Mouse (Mus musculus): ENCODE data around the gene Gm21987. TPM values are rescaled to one million over a fixed set of nuclear protein-coding genes. Genes with fewer than 3 reads are reported as not detected.
A peak's percentile ranks its signal among the peaks of the same experiment; 100 is the strongest.

Gene Gm21987
- total RNA-seq, 2 experiments from 2014 or later = not detected

- TF ChIP-seq CTCF (conservative IDR thresholded peaks at IDR 0.05) = no peak
- H3K27ac ChIP-seq = no peak overlapping the region
- no peak for DNase-seq (ENCODE audit: low spot score in 2 of 2)
- H3K4me3 ChIP-seq = no peak overlapping the region
Observed at GRCm38 (mm10) chr16:38378591-38378990, 31.8 kb downstream of the Gm21987 start.

GRCm38 (mm10) chr16:38379088-38379487 lies 32.2 kb downstream of the Gm21987 start:
- TF ChIP-seq CTCF (conservative IDR thresholded peaks at IDR 0.05) = no peak
- no peak overlapping the region for H3K27ac ChIP-seq
- no peak overlapping the region for H3K4me3 ChIP-seq
- no peak for DNase-seq (ENCODE audit: low spot score in 2 of 2)

DNA sequence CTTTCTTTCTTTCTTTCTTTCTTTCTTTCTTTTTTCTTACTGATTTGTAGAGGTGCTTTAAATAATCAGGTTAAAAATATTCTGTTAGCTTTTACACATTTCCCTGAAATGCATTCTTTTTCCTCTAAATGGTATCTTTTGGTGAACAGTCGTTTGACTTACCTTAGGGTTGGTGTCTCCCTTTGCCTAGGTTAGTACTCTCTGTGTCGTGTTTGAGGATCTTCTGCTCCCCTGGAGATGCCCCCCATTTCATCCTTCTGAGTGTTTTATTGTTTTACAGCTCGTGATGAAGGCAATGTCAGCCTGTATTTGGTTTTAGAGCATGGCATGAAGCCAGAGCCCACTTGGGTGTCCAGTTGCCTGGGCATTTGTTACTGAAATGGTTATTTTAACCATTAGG lies 32.7 kb downstream of the Gm21987 start:
- DNase-seq (ENCODE audit: low spot score in 2 of 2) = no peak
- TF ChIP-seq CTCF (conservative IDR thresholded peaks at IDR 0.05) = no peak
- H3K27ac ChIP-seq = no peak overlapping the region
- no peak overlapping the region for H3K4me3 ChIP-seq

GRCm38 (mm10) chr16:38379926-38380325 lies 33.1 kb downstream of the Gm21987 start:
- no peak for TF ChIP-seq CTCF (conservative IDR thresholded peaks at IDR 0.05)
- no peak for DNase-seq (ENCODE audit: low spot score in 2 of 2)
- H3K4me3 ChIP-seq = no peak overlapping the region
- H3K27ac ChIP-seq = no peak overlapping the region

DNA sequence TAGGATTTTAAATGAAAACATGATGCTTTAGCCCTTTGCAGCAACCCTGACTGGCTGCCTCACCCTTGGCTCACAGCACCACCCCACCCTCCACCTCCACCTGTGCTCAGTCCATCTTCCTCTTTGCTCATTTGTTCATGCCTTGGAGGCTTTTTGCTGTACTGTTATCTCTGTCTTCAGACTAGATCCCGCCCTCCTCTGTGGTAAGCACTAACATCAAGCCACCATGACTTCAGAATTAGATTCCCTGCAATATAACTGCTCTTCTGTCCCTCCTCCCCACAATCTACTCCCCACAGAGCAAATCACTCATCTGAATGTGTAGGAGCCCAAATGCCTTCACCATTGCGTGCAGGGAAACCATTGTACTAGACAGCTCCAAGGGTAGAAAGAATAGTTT lies 36.8 kb downstream of the Gm21987 start:
- no peak for TF ChIP-seq CTCF (conservative IDR thresholded peaks at IDR 0.05)

DNA sequence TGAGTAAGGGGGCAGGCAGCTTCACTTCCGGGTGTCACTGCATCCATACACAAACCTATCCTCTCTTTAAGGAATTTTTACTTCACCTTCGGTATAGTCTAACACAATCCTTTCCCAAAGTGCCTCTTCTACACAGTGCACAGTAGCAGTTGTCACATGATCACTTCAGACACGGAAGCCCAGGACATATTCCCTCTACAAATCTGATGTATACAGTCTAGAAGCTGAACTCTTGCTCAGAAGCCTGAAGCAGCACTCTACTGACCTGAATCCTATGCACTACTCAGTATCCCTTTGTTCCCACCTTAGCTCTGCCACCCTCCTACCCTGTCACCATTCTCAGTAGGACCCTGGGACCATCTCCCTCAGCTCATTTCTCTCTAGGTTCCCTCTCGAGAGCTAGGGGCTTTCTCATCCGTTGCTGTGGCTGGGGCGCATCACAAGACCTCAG lies 38.4 kb downstream of the Gm21987 start:
- no peak for DNase-seq (ENCODE audit: low spot score in 2 of 2)
- no peak for TF ChIP-seq CTCF (conservative IDR thresholded peaks at IDR 0.05)
- no peak overlapping the region for H3K27ac ChIP-seq

More for the DNA sequence above, 36.8 kb downstream of the Gm21987 start:
- DNase-seq (ENCODE audit: low spot score in 2 of 2) = no peak
- H3K27ac ChIP-seq = no peak overlapping the region
- H3K4me3 ChIP-seq = no peak overlapping the region

GRCm38 (mm10) chr16:38385700-38386099 lies 38.9 kb downstream of the Gm21987 start:
- no peak for TF ChIP-seq CTCF (conservative IDR thresholded peaks at IDR 0.05)
- no peak overlapping the region for H3K27ac ChIP-seq
- H3K4me3 ChIP-seq = no peak overlapping the region
- DNase-seq (ENCODE audit: low spot score in 2 of 2) = no peak

More for the DNA sequence above, 38.4 kb downstream of the Gm21987 start:
- no peak overlapping the region for H3K4me3 ChIP-seq

GRCm38 (mm10) chr16:38387389-38387788 lies 40.5 kb downstream of the Gm21987 start:
- no peak for TF ChIP-seq CTCF (conservative IDR thresholded peaks at IDR 0.05)
- H3K27ac ChIP-seq = no peak overlapping the region
- H3K4me3 ChIP-seq = no peak overlapping the region

DNA sequence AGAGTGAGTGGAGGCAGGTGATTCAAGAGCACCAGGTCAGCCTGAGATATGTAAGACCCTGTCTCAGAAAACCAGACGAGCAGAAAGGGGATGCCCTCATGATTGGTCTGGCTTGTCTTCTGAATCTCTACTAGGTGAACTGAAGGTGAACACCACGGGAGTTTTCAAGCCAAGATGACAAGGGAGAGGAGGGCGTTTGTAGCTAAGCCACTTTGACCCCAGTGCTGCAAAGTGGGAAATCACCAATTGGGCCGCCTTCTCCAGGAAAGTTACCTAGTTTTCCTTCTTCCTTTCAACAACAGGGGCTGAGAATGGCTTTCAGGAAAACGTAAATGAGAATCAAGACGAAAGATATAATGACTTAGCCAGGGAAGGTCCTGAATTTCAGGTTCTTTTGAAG lies 41.9 kb downstream of the Gm21987 start:
- no peak overlapping the region for H3K4me3 ChIP-seq
- no peak for TF ChIP-seq CTCF (conservative IDR thresholded peaks at IDR 0.05)
- DNase-seq (ENCODE audit: low spot score in 2 of 2) = no peak
- no peak overlapping the region for H3K27ac ChIP-seq

More at GRCm38 (mm10) chr16:38387389-38387788, 40.5 kb downstream of the Gm21987 start:
- no peak for DNase-seq (ENCODE audit: low spot score in 2 of 2)

DNA sequence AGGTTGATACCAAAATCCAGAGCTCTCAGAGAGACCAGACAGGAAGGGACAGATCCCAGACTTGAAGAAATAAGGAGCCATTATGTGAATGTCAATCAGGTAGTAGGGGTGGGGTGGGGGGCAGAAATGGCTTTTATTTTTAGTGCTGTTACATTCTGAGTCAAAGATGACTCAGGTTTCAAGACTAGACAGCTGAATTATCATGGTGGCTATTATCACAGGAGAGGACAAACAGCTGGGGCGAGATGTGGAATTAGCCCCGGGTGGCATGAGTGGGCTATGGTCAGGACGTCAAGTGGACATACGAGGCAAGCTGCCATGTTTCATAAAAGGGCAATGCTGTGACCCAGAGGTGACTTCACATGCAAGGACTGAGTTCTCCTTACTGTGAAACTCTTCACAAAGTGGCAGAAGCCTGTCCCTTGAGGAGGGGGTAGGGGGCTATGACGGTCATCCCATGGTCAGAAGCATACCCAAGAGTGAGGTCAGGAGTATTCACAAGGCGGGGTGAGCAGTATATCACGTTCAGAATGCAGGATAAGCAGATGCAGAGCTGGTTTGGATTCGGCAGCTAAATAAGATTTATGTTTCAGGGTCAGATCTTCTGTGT lies 42.5 kb downstream of the Gm21987 start:
- no peak for TF ChIP-seq CTCF (conservative IDR thresholded peaks at IDR 0.05)
- Histone ChIP-seq H3K27ac (no peak overlapping the region), H3K4me3 (no peak overlapping the region)
- DNase-seq (ENCODE audit: low spot score in 2 of 2) = no peak

GRCm38 (mm10) chr16:38390322-38390721 lies 43.5 kb downstream of the Gm21987 start:
- no peak for DNase-seq (ENCODE audit: low spot score in 2 of 2)
- no peak for TF ChIP-seq CTCF (conservative IDR thresholded peaks at IDR 0.05)
- Histone ChIP-seq H3K27ac (no peak overlapping the region), H3K4me3 (no peak overlapping the region)

DNA sequence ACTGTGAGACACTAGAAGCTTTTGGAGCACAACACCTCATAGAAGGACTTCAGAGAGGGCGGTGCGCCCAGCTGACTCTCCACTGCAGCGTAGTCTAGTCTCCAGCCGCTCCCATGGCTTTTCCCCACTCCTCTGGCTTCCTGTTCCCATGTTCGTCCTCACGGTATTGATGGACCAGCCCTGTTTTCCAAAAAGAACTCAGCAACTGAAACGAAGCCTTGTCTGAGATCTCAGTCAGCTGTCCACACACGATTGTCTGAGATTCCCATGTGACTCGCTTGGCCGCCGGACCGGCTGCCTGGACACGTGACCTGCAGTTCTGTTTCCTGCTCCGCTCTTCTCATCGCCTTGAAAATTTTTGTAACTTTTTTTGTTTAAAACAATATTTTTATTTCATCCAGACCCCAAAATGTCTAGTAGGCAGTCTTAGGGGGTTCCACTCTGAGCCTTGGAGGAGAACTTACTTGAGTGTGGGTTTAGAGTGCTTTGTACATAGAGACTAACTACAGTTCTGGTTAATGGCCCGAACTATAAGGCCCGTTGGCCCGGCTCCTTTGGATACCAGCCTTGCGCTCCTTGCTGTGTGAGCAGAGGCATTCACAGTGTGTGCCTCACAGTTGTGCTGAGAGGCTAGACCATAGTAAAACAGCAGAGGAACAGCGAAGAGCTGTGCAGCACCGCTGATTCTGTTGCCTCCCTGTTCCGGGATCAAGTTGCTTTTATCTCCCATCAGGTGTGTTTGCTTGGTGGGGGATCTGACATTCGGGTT lies 45.5 kb downstream of the Gm21987 start:
- peak overlapping the region; percentile 83 for H3K27ac ChIP-seq
- DNase-seq (ENCODE audit: low spot score in 2 of 2) = no peak
- H3K4me3 ChIP-seq = peak overlapping the region; percentile 11
- no peak for TF ChIP-seq CTCF (conservative IDR thresholded peaks at IDR 0.05)

DNA sequence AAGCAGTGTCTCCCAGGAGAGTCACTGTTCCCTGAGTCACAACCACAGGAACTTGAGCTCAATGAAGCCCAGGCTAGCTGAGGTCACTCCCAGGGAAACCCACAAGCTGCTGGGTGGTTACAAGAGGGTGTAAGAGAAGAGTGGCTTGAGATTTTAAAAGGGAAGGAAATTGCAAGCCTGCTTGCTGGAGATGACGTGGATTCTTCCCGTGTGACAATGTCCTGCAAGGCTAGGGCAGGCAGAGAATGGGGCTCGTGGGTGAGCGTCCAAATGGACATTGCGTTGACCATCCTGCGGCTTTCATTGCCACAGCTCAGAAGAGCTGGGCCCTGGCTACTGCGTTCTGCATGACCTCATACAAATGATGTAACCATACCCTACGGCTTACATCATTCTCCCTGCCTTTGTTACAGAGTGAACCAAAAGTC lies 47.4 kb downstream of the Gm21987 start:
- no peak for DNase-seq (ENCODE audit: low spot score in 2 of 2)
- Histone ChIP-seq H3K27ac (no peak overlapping the region), H3K4me3 (no peak overlapping the region)
- TF ChIP-seq CTCF (conservative IDR thresholded peaks at IDR 0.05) = no peak
